Mouse (Mus musculus) embryonic facial prominence, embryonic 12.5 days (tissue): ENCODE data around the gene Spaca1. TPM values are rescaled to one million over a fixed set of nuclear protein-coding genes. Genes with fewer than 3 reads are reported as not detected.
"Not testable (repeated sequence)": the region's sequence is repeated elsewhere in the genome, so short reads cannot be mapped to it uniquely, and the experiment has no call there.

Experiments
- ATAC-seq: fragments of 200-750 bp; cut with Nextera tagmentation; 2 replicates; pipeline ENCODE4 v1.8.0; 2017; ENCODE audit not compliant: insufficient number of reproducible peaks, insufficient read depth, low FRiP score, low TSS enrichment
- H3K27ac ChIP-seq: fragments of 300-500 bp; sonication (generic); 2 replicates; pipeline ENCODE4 v1.5.1; 2016; ENCODE audit warnings: mild to moderate bottlenecking
- H3K27me3 ChIP-seq: fragments of 300-500 bp; sonication (generic); 2 replicates; pipeline ENCODE4 v1.6.1; 2016; ENCODE audit warnings: mild to moderate bottlenecking, moderate library complexity
- H3K36me3 ChIP-seq: fragments of 300-500 bp; sonication (generic); 2 replicates; pipeline ENCODE4 v1.6.1; 2016; ENCODE audit warnings: mild to moderate bottlenecking
- H3K4me1 ChIP-seq: fragments of 300-500 bp; sonication (generic); 2 replicates; pipeline ENCODE4 v1.6.1; 2016
- H3K4me2 ChIP-seq: fragments of 300-500 bp; sonication (generic); replicated peaks from 2 replicates; pipeline ENCODE4 v1.6.1; 2016; ENCODE audit warnings: mild to moderate bottlenecking, moderate library complexity
- H3K4me3 ChIP-seq: fragments of 300-500 bp; sonication (generic); 2 replicates; pipeline ENCODE4 v1.5.1; 2016; ENCODE audit warnings: mild to moderate bottlenecking
- H3K9ac ChIP-seq: fragments of 300-500 bp; sonication (generic); 2 replicates; pipeline ENCODE4 v1.6.1; 2016; ENCODE audit warnings: mild to moderate bottlenecking, moderate library complexity
- H3K9me3 ChIP-seq: fragments of 300-500 bp; sonication (generic); 2 replicates; pipeline ENCODE4 v1.6.1; 2016; ENCODE audit warnings: mild to moderate bottlenecking, moderate library complexity
- WGBS: fragments of 180-500 bp; shearing (Covaris S2); methylation state at CpG from one replicate; pipeline ENCODE4 v1.1.7; 2016; 5-methylcytosine and 5-hydroxymethylcytosine counted together
- polyA plus RNA-seq: library from polyadenylated mRNA; unstranded; fragments of >200 nt; fragmentation: Nextera tagmentation; extraction: Ambion mirVana; gene quantifications from 2 replicates; pipeline ENCODE4 v1.2.1, GENCODE M21; 2016

Gene Spaca1
- 2.8 and 3.0 TPM in 2 replicates for polyA plus RNA-seq

DNA sequence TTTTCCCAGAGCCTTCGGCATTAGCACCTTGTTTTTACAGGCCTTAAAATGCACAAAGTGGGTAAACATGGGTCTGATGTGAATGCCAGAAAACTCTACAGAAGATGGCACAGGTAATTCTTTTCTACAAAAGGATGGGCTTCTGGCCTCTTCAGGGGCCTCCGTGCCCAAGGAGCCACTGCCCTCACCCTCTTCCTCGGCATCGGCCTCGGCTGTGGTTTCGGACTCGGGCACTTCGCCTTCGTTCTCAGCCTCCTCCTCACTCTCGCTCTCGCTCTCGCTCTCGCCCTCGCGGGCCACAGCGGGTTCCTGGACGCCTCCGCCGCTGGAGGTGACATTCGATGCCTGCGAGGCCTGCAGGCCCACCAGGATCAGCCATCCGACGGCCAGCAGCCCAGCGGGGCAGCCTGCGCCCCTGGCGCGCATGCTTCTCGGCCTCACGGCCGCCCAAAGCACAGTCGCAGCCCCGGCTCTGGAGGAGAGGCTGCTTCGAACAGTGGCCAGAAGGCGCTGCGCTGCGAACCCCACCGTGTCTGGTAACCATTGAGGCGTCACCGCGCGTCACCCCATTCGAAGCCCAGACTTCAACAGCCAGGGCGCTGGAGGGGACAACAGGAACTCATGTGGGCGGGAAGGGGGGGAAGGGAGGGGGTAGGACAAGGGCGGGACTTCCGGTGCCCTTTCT is at the start of gene Spaca1:
Gene Spaca1, minus strand, starts transcription at position 621 of the 685 bp plus-strand sequence.
- peak; percentile 52; the same call in 1 of the 2 replicates for ATAC-seq
- Histone ChIP-seq H3K27ac (0 out of 2 replicates have a peak within 1 kb of the TSS, but pooled peaks have one; percentile 6), H3K9ac (peak within 1 kb of the TSS; percentile 36; the same call in 1 of the 2 replicates), H3K4me1 (no peaks in the 10 kb centered on the region), H3K27me3 (no peaks in the 10 kb centered on the region), H3K4me3 (peak within 1 kb of the TSS; percentile 27), H3K4me2 (peak within 1 kb of the TSS; percentile 56), H3K9me3 (no peaks in the 10 kb centered on the region), H3K36me3 (no peaks in the 10 kb centered on the region)
- WGBS: 40% methylated on average over 46 of the region's 46 CpGs

DNA sequence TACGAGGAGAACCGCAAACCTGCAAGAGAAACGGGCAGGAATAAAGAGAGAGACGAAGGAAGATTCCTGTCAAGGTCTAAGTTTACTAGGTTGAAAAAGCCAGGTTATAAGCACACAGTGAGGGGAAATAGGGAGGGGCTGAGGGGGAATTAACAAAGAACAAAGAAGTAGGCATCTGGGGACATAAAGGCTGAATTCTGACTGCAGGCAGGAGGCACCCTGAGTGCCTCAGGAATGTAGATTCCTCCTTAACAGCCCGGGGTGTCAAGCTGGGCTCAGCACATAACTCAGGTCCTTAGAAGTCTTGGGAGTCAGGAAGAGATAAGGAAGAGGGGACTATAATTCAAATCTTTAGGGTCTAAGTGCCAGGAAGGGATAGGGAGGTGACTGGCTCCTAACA is 37.3 kb upstream of the Spaca1 start:
- H3K27ac ChIP-seq, H3K36me3 ChIP-seq, H3K4me1 ChIP-seq, ATAC-seq, H3K9ac ChIP-seq, H3K4me3 ChIP-seq, H3K27me3 ChIP-seq, H3K4me2 ChIP-seq, H3K9me3 ChIP-seq: not testable (repeated sequence)
- 84% methylated on average over 5 of the region's 5 CpGs for WGBS

DNA sequence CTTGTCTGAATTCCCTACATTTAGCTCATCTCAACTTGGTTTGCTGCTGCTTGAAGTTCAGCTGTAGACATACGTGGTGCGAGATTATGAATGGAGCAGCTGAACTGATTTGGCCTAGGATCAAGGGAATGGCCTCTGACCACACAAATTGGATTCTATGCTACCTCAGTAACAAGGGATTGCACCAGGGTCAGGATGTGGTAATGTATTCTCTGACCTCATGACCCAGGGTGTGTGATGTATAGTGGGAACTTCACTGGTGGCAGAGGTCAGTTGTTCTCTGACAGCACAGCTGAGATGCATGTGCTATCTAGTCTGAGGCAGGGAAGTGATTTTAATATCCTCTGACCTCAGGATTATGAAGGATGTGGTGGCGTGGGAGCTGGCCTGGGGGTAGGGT is 31.1 kb upstream of the Spaca1 start:
- no peak for ATAC-seq
- H3K36me3 ChIP-seq: no peaks in the 10 kb centered on the region
- no peaks in the 10 kb centered on the region for H3K27me3 ChIP-seq
- no peak overlapping the region for H3K4me2 ChIP-seq
- WGBS: 71% methylated on average over 3 of the region's 3 CpGs
- no peak overlapping the region for H3K27ac ChIP-seq
- no peaks in the 10 kb centered on the region for H3K4me1 ChIP-seq
- no peaks in the 10 kb centered on the region for H3K9me3 ChIP-seq
- H3K9ac ChIP-seq: no peak overlapping the region
- no peak overlapping the region for H3K4me3 ChIP-seq

DNA sequence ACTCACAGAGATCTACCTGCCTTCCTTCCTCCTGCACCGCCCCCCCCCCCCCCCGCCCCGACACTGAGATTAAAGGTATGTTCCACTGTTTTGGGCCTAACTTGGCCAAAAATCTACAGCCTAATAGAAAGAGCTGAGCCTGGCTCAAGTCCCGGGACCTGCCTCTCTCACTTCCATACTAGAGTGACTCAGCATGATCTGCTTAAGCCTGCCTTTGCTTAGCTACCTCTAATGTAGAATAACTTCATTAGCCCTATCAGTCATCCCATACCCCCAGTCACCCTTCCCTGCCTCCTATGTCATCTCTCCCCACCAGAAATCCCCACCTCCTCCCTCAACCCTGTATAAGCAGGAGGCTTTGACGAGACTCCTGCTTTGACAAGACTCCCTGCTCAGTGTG is 19.0 kb upstream of the Spaca1 start:
- Histone ChIP-seq H3K4me2 (no peak overlapping the region), H3K9ac (no peak overlapping the region), H3K4me1 (no peaks in the 10 kb centered on the region), H3K9me3 (no peaks in the 10 kb centered on the region), H3K27me3 (no peaks in the 10 kb centered on the region), H3K36me3 (no peaks in the 10 kb centered on the region), H3K4me3 (no peak overlapping the region), H3K27ac (no peak overlapping the region)
- 82% methylated on average over 3 of the region's 5 CpGs for WGBS
- ATAC-seq: no peak

DNA sequence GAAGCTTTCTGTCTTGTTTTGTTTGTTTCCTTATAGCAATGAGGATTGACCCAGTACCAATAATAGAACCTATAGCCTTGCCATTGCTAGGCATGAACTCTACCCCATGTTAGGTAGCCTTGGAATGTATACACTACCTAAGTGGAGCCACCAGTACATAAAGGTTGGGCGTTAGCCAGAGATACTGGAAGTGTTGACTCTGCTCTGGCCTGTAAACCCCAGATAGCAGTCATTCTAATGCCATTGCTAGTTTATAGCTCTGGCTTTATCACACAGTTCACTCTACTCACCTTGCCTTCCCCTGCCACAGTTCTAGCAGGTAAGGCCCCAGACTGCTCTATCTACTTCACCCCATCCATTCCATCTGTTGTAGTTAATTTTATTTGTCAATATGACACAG is 8.3 kb upstream of the Spaca1 start:
- 83% methylated on average over 1 of the region's 1 CpGs for WGBS
- Histone ChIP-seq H3K9me3 (no peaks in the 10 kb centered on the region), H3K36me3 (no peaks in the 10 kb centered on the region)

DNA sequence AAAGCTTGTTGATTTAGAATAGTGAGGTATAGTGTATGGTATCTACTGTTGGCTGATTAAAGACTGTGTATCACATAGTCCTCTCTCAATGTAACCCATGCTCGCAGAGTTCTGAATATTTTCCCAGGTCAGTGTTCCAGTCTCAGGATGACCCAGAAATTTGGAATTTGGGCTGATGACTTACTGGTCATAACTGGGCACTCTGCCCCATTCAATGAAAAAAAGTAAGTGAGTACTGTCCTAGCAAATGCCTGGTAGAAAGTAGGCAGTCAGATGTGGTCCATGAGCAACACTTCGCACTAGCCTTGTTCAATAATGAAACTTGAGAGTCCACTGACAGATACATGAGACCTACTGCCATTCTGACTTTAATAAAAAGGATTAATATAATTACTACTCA is 23.2 kb downstream of the Spaca1 start:
- no peak overlapping the region for H3K27ac ChIP-seq
- H3K4me3 ChIP-seq: no peak overlapping the region
- H3K4me1 ChIP-seq: 0 out of 2 replicates have a peak, but pooled peaks cover 9% of the 10 kb centered on the region
- no peak overlapping the region for H3K4me2 ChIP-seq
- 94% methylated on average over 2 of the region's 2 CpGs for WGBS
- no peak for ATAC-seq
- H3K36me3 ChIP-seq: no peaks in the 10 kb centered on the region
- H3K9ac ChIP-seq: no peak overlapping the region
- H3K9me3 ChIP-seq: no peaks in the 10 kb centered on the region
- no peaks in the 10 kb centered on the region for H3K27me3 ChIP-seq

More for the DNA sequence above, 8.3 kb upstream of the Spaca1 start:
- Histone ChIP-seq H3K27me3 (no peaks in the 10 kb centered on the region), H3K9ac (no peak overlapping the region), H3K4me1 (no peaks in the 10 kb centered on the region), H3K27ac (no peak overlapping the region), H3K4me3 (no peak overlapping the region), H3K4me2 (no peak overlapping the region)
- ATAC-seq: no peak

DNA sequence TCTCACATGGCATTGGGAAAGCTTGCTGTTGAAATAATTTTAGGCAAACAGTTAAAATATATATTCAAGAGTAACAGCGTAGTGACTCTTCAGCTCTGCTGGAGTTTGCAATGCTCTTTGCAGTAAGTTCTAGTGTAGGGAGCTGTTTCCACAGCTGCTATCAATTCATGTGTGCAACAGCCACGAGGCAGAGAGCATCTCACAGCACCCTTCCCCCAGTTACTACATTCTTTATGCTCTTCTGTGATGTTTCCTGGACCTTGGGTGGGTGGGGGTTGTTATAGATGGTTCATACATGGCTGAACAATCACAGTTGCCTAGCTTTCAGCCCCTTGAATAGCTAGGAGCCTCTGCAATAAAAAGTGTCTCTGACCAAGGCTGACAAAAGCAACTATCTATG is 28.5 kb downstream of the Spaca1 start:
- Histone ChIP-seq H3K4me3 (no peak overlapping the region), H3K4me1 (peaks cover 14% of the 10 kb centered on the region), H3K36me3 (no peaks in the 10 kb centered on the region), H3K27ac (no peak overlapping the region), H3K27me3 (no peaks in the 10 kb centered on the region), H3K4me2 (no peak overlapping the region), H3K9ac (no peak overlapping the region), H3K9me3 (no peaks in the 10 kb centered on the region)
- WGBS: 27% methylated on average over 2 of the region's 2 CpGs
- ATAC-seq: no peak

DNA sequence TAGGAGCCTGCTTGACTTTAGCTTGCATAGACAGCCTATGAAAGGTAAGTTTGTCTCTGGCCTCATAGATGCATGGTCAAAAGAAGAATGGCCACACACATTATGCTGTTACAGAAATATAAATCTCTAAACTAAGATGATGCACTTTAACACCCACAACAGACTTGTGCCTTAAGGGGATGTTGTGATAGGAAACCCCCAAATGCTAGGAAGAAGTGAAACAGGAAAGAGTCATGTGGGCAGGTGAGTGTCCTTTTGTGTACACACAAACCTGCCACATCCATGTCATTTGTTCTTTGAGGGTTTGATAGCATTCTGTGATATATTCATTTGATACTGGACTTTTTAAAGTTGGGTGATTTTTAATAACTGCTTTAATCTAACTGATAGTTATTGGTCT is 53.6 kb downstream of the Spaca1 start:
- no peak for ATAC-seq

DNA sequence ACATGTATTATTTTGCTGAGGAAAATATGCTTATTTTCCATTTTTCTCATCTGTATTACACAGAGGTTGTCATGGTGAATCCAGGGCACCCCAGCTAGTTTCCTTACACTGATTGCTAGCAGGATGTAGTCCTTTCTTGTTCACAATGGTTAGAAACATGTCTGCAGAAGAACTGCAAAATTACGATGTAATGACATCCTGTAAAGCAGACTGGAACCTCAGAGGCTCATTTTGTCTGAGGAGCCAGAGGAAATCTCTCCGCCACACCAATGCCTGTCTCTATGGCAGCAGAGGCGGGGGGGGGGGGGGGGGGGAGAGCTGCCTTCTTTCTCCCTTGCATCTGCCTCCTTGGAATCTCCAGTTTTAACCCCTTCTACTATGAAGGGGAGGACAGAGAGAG is 57.3 kb downstream of the Spaca1 start:
- ATAC-seq: no peak
- no peaks in the 10 kb centered on the region for H3K36me3 ChIP-seq
- H3K4me3 ChIP-seq: no peak overlapping the region
- H3K27me3 ChIP-seq: no peaks in the 10 kb centered on the region
- H3K27ac ChIP-seq: no peak overlapping the region
- H3K9ac ChIP-seq: no peak overlapping the region
- no peaks in the 10 kb centered on the region for H3K9me3 ChIP-seq
- no peak overlapping the region for H3K4me2 ChIP-seq
- WGBS: 51% methylated on average over 3 of the region's 3 CpGs
- no peaks in the 10 kb centered on the region for H3K4me1 ChIP-seq

More for the DNA sequence above, 53.6 kb downstream of the Spaca1 start:
- H3K9me3 ChIP-seq: peaks cover 3% of the 10 kb centered on the region; the same call in 1 of the 2 replicates
- H3K27me3 ChIP-seq: no peaks in the 10 kb centered on the region
- no peak overlapping the region for H3K9ac ChIP-seq
- no peak overlapping the region for H3K27ac ChIP-seq
- H3K36me3 ChIP-seq: no peaks in the 10 kb centered on the region
- H3K4me2 ChIP-seq: no peak overlapping the region
- no peaks in the 10 kb centered on the region for H3K4me1 ChIP-seq
- no peak overlapping the region for H3K4me3 ChIP-seq

DNA sequence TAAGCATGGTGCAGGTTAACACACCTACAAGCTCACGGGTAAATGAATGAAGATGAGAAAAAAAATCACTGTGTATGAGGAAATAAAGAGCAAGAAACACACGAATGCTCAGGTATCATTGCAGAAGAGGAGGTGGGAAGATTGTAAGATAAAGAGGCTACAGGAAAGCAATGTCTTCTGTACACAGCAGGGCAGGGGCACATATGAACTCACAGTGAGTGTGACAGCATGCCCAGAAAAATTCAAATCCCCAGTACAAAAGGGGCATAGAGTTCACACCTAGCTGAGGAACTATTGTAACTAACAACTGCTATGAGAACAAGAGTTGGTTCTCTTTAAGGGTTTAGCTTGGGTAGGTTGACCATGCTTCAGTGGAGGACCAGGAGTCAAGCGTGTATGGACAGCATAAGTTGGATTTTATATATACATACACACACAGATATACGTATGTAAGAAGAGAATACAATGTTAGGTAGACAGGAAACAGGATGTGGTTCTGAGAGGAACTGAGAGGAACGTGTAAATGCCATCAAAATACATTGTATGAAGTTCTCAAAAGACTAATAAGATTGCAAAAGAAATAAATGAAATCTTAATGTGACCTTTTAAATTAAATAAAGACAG is 61.4 kb downstream of the Spaca1 start:
- Histone ChIP-seq H3K36me3 (no peaks in the 10 kb centered on the region), H3K9me3 (no peaks in the 10 kb centered on the region), H3K9ac (no peak overlapping the region), H3K27ac (no peak overlapping the region), H3K4me2 (no peak overlapping the region), H3K4me1 (no peaks in the 10 kb centered on the region), H3K4me3 (no peak overlapping the region), H3K27me3 (no peaks in the 10 kb centered on the region)
- ATAC-seq: no peak
- 78% methylated on average over 5 of the region's 5 CpGs for WGBS
